Mouse (Mus musculus) cerebellum, adult 9-11 months (tissue): ENCODE data around the gene Tmem52.
"Not testable (repeated sequence)": the region's sequence is repeated elsewhere in the genome, so short reads cannot be mapped to it uniquely, and the experiment has no call there.

Experiments
- DNase-seq: peaks from one replicate; pipeline ENCODE4 v3.0.0; 2022

Tmem52 gene

DNA sequence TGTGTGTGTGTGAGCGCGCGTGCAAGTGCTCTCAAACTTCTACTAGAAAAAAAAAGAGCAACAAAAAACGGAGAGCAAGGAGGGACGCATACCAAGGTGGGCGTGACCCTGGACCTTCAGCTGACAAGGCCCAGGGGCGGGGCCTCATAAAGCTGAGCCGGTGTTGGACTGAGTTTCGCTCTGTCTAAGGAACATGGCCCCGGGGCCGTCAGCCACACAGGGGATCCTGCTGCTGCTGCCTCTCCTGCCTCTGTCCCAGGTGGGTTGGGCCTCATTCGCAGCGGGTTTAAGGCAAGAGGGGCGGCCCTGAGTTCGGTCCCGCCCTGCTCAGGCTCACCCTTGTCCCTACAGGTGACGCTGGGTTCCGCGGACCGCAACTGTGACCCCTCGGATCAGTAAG is at the start of gene Tmem52:
TSS of gene Tmem52 (plus strand) at position 163 of the 400 bp plus-strand sequence.
- DNase-seq = no peak

DNA sequence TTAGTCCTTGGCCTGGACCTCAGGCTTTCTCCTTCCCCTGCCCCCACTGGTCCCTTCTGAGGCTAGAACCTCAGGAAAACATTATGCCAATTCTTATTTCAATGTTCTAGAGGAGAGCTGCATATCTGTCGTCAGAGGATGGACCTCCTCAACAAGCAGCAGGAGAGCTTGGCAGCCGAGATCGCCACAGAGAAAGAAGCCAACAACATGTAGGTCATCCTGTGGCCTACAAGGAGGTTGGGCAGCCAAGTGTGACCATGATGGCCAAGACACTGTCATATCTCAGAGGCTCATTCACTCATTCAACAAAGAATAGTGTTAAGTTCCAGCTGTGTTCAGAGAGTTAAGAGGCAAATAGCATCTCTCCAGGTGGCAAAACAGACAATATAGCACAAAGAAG is 48.8 kb upstream of the Tmem52 start:
- DNase-seq = peak; percentile 88

DNA sequence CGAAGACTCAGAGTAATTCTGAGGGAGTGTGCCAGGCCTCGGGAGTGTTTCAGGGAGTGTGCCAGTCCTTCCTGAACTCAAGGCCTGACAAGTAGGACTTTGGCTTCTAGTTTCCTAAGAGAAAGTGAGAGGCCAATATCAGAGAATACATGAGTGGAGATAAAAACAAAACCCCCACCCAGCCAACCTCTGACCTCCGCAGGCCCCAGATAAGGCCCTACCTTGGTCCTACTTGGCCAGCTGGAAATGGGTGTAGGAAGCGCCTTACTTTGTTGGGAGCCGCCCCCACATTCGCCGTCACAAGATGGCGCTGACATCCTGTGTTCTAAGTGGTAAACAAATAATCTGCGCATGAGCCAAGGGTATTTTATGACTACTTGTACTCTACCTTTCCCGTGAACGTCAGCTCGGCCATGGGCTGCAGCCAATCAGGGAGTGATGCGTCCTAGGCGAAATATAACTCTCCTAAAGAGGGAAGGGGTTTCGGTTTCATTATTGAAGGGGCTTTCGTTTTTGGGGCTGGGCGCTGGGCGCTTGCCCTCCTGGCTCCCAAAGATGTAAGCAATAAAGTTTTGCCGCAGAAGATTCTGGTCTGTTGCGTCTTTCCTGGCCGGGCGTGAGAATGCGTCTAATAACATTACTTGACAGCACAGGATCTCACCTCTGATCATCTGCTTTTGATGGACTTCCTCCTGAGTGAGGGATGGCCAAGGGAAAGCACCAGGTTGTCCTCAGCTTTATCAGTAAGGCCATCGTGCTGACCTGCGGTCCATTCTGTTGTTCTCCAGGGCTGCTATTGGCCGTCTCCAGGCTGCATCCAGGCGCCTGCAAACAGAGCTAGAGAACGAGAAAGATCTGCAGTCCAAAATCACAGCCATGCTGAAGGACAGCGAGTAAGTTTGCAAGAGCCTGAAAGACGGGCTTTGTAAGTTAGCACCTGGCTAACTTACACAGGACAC is 47.2 kb upstream of the Tmem52 start:
- DNase-seq = not testable (repeated sequence)

DNA sequence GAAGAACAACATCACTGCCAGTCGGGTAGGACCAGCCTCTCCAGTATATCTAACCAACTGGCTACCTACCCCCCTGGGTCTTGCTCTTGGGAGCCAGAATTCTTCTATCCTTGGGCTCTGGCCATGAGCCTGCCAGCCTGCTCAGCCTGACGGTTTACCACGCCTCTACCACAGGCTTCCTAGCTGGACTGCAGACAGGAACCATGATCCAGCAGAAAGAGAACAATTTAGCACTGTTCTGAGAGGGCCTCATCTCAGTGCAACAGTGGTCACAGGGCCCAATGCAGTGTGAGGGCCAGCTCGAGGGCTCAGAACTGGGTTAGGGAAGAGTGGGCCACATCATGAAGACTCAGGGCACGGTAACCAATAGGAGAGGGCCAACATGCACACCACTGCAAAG is 44.9 kb upstream of the Tmem52 start:
- no peak for DNase-seq

DNA sequence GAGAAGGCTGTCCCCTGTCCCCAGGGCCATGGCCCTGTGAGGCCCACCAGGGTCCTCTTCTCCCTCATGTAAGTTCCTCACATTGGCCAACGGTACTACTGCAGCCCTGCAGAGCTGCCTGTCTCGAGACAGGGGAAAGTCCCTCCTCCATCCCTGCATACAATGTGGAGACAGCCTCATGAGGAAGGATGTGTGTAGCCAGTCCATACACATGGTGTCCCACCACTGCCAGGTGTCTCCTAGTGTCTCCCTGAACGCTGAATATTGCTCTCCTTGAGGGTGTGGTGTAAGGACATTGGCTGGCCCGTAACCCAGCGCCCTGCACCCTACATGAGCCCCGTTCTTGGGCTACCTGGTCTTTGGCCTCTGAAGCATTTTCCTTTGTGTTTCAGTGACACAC is 42.6 kb upstream of the Tmem52 start:
- no peak for DNase-seq

DNA sequence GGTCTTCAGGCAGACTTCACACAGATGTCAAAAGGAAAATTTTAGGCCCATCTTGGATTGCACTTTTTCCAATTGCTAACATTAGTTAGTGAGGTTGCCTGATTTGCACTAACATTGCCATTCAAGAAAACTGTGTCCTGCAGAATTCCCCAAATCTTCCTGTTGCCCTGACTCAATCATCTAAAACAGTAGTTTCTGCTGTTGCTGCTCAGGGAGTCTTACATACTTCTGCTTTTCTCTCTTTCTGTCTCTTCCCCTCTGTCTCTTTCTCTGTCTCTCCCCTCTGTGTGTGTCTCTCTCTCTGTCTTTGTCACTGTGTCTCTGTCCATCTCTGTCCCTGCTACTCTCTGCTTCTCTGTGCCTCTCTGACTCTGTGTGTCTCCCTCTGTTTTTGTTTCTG is 40.5 kb upstream of the Tmem52 start:
- DNase-seq = no peak

DNA sequence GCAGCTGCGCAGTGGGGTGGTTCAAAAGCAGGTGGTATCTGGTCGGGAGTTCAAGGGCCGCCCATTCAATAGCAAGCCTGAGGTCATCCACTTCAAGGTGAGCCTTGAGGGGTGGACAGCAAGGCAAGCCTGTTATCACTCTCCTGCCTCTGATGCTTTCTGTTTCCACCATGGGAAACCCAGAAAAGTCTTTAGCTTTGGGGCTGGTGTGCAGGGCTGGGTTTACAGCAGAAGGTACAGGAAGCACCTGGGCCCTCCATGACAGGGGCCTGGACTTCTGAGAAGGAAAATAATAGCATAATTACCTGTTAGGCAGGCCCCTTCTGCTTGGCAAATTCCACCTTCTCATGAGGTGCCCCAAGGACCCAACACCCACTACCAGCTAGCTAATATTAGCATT is 39.7 kb upstream of the Tmem52 start:
- DNase-seq = no peak

DNA sequence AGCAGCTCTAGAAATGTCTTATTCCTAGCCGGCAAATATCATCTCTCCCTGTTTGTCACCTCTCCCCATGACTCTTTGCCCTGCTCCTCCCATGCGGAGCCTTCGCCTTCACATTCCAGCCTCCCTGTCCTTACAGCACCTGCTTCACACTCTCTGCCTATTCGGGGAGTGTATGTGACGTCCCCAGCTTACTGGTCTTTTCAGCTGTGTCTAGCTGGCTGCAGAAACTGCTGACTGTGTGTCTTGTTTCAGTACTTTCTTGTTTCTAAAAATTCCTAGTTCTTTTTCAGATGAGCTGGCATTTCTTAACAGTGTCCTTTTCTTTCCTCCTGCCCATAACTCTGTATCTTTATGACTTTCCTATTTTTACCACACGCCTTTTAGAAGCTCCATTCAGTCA is 36.6 kb upstream of the Tmem52 start:
- DNase-seq = no peak

DNA sequence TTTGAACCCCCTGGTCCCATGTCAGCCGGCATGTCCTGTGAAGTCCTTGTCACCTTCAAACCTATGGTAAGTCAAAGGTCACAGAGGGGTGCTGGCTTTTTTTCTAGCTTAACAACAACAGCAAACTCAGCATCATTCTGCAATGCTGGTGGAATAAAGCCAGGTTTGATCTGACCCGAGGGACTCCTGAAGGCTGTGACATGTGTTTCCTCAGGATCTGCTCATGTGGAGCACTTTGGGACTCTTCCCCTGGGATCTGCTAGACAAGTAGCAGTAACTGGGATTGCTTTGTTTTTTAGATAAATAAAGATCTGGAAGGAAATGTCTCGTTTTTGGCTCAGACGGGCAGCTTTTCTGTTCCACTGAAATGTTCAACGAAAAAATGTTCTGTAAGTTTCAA is 34.9 kb upstream of the Tmem52 start:
- no peak for DNase-seq

DNA sequence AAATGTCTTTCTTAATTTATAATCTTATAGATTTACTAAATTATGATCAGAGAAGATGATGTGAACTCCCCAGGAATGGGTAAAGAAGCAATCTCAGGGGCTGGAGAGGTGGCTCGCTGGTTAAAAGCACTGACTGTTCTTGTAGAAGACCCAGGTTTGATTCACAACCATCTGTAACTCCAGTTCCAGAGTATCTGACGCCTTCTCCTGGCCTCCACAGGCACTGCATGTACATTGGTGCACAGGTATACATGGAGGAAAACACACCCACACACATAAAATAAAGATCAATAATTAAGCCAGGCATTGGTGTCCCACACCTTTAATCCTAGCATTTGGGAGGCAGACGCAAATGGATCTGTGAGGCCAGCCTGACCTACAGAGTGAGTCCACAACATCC is 26.1 kb upstream of the Tmem52 start:
- DNase-seq = no peak

DNA sequence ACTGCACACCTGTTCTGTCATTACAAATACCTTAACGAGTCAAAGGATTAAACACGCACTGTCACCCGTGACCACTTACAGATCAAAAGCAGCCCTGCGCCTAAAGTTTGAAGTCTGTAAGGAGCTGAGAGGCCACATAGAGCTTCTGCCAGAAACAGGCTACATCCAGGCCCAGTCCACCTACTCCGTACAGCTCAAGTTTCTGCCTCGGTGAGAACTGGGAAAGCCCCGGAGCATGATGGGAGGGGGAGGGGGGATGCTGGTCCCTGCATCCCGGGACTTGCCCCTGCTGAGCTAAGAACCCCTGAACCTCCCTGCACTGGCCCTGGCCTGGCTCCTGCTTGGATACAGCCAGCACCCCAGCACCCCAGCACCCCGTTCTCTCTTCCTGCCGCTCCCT is 17.3 kb upstream of the Tmem52 start:
- no peak for DNase-seq

DNA sequence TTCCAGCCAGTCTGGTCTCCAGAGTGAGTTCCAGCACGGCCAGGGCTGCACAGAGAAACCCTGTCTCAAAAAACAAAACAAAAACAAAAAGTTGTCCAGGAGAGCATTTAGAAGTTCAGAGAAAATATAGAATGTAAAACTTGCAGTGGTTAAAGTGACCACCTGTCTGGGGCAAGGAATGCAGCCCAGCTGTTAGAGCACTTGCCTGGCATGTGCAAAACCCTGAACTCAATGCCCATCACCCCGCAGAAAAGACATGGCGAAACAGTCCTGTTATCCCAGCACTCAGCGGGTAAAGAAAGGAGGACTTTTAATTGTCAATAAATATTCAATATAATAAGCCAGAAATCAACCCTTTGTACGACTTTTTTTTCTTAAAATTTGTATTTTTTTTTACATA is 10.3 kb upstream of the Tmem52 start:
- DNase-seq = no peak

DNA sequence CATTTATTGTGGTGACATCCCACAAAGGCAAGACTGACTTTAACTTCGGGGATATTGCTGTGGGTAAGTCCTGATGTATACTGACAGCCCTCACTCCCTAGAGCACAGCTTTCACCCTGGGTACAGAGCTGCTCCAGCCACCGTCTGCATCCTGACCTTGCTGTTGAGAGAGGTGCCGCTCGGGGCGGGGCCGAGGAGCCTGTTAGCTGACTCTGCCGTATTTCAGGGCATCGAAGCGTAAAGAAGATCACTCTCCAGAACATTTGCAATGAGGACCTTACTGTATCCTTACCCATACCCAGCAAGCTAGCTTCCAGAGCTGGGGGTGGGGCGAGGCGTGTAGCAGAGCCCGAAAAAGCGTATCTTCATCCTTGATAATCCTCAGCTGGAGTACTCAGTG is 5.9 kb upstream of the Tmem52 start:
- no peak for DNase-seq

DNA sequence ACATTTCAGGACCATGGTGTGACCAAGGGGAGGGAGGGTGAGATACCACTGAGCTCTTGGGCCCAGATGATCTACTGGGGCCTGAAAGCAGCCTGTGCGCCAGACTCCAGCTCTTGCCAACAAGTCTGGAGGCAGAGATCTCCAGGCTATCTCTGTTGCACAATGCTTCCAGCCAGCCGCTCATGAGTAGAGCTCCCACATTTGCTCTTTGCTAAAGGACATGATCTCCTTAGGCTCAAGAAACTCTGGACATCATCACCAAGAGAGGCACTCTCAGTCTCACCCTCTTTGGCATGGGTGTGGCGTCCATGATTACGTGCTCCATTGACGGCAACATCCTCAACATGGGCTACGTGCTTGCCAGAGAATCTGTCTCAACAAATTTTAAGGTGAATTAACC is 5.3 kb upstream of the Tmem52 start:
- DNase-seq = no peak

DNA sequence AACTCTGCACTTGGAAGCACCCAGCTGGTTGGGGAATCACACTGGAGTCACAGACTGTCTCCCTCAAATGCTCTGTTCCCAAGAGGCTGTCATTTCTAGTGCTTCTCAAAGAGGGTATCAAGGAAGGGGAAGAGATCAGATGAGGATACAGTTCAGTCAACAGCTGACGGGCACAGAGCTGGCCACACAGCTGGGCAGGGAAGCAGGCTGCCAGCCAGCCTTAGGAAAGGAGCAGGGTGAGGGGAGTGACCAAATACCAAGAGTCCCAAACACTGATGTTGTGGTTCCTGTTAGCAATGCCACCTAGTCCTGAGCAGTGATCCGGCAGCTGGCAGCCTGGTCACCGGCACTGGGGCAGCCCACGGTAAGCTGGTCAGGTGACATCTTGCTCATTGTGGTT is 4.9 kb upstream of the Tmem52 start:
- DNase-seq = no peak

DNA sequence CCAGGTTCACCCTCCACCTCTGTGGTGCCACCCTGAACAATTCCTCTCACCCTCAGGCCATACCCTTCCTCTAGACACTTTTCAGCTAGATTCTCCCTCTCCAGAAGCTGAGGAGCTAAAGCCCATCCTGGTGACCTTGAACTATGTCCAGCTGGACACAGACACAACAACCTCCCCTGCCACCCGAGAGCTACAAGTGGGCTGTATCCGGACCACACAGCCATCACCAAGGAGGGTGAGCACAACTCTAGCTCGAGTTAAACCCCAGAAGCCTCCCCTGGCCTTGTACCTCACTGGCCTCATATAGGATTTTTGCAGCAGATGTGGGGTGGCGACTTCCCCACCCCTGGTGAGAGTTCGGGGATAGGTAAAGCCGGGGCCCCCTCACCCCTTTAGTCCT is 3.3 kb upstream of the Tmem52 start:
- DNase-seq = peak; percentile 1

DNA sequence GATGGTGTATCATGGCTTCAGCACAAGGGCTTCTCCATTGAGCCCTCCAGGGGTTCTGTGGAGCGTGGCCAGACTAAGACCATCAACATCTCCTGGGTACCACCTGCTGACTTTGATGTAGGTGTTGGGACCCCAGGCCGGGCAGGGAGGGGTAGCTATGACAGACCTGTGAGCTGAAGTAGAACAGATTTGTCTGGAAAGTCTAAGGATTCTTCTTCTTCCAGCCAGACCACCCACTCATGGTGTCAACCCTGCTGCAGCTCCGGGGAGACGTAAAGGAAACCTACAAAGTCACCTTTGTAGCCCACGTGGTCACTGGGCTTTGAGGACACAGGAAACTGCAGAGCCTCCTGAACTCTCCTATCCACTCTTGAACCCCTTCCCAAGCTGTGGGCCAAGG is 2.8 kb upstream of the Tmem52 start:
- peak; percentile 4 for DNase-seq

DNA sequence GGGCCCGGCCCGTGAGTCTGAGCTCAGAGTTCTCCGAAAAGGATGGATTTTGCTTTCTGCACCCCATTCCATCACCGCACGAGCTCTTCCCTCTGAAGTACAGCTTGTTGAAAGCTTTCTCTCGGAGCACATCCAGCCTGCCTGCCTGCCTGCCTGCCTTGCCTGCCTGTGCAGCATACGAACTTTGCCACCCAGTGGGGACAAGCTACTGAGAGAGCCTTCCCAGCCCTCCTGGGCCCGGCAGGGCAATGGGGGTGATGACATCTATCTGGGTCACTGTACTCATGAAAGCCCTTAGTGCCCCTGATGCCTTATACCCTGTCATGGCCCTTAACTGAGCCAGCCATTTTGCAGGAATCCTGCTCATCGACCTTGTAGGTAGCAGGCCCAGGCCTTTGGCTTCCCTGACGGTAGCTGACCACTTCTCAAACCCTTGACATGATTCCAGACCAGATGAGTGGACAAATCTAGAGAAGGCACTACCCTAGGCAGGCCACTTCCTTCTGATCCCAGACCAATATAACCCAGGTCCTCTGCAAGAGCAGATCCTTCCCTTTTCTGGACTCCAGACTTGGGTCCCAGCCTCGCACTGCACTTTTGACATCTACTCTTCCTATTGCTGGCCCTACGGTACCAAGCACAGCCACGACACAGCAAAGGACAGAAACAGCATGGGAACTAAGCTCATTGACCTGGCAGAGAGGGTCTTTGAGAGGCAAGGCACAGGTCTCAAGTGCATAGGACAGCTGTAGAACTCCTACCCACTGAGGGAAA is 1.5 kb upstream of the Tmem52 start:
- no peak for DNase-seq

DNA sequence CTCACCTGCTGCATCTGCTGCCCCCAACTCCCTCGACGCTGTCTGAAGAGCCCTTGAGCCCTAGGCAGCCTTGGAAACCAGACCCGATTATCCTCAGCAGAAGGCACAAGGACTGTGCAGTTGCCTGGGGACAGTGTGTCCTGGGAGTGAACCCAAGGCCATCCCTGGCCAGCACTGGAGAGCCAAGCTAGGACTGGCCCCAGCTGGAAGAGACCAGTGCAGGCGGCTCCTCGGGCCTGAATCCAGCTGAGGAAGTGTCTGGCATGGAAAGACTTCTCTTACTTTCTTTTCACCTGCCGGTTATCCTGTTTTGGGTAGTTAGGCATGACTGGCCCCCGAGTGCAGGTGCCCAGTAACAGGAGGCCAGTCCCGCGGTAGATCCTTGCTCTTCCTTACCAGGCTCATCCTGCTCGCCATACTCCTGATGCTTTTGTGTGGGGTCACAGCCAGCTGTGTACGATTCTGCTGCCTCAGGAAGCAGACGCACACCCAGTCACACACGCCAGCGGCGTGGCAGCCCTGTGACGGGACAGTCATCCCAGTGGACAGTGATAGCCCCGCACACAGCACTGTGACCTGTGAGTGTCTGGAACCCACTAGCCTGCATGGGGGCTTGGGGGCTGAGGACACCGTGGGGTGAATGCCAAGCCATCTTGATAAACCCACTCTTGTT is 812 bp downstream of the Tmem52 start:
- peak; percentile 41 for DNase-seq

DNA sequence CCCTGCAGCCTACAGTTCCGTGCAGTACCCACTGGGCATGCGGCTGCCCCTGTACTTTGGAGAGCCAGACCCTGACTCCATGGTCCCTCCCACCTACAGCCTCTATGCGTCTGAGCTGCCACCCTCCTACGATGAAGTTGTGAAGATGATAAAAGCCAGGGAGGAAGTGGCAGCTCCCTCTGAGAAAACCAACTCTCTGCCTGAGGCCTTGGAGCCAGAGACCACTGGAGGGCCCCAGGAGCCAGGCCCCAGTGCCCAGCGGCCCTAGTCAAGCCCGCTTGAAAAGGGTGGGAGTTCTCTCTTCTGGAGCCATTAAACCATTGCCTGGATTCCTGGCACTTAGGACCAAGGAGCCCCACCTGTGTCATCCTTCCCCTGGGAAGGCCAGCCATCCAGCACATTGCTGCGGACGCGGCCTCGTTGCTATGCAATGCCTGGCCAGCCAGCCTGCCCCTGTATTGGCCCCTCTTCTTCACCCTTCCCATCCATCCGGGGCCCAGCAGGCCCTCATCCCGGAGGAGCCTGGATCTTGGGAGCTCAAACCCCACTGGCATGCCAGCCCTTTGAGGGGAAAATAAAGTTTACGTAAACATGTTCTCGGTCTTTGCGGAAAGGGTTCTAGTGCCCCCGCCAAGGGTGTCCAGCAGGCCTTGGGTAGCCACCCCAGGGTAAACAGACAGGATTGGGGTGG is 1.5 kb downstream of the Tmem52 start:
- peak; percentile 26 for DNase-seq

DNA sequence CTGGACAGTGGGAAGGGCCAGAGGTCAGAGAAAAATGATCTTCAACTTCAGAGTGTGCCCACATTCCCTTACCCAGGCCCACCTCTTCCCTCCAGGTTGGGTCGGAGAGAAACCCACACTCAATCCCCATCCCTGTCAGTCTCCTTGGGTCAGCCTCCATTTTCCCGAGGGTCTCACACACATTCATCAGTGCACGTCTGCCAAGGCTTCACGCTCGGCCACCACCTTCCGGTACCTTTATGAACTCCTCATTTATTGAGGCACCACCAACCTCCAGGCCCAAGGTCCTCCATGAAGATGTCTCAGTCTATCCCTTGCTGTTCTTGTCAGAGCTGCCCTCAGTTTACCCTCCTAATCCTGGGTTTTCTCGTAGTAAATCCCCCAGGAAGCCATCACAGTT is 2.1 kb downstream of the Tmem52 start:
- DNase-seq = no peak

DNA sequence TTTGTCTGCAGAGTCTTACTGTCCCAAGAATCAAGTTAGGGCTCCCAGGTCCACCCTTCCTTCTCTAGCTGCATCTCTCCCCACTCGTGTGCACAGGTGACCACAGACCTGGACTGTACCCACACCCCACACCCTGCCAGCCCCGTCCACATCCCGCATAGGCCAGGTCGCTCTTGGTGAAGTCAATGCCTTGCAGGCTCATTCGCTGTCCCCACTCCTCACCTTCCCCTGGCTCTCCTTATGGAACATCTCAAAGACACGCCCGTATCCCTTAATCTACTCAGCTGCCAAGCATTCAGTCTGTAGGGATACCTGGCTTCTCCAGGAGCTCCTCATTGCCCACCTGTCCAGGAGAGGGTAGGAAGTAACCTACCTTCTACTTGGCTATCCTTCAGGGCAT is 2.5 kb downstream of the Tmem52 start:
- peak; percentile 15 for DNase-seq

DNA sequence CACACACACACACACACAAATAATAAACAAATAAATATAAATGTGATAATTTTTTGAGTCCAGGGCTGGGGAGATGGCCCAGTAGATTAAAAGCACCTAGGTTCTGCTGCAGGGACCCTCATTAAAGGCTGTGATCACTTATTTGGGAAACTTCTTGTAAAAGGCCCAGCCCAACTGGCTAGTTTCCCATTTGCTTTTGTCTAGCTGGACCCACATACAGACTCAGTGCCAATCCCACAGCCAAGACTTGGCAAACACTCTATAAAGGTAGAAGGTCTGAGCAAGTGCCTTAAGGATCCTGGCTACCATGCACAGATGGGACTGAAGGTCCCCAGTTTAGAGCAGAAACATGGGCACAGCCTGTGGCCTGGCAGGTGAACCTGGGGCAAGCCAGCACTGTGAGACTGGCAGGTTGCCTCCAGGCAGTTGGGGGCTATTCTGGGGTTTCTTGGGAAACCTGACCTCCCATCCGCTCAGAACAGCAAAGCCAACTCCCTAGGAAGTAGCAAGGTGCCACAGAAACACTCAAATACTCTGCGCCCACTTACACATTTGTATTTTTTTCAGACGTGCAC is 3.9 kb downstream of the Tmem52 start:
- DNase-seq = peak; percentile 90
